Mouse (Mus musculus): ENCODE results near the gene Mcm3ap. TPM values are rescaled to one million over a fixed set of nuclear protein-coding genes. Genes with fewer than 3 reads are reported as not detected.

Mcm3ap gene
- polyA plus RNA-seq, 1 experiment, result 56.0 TPM

DNA sequence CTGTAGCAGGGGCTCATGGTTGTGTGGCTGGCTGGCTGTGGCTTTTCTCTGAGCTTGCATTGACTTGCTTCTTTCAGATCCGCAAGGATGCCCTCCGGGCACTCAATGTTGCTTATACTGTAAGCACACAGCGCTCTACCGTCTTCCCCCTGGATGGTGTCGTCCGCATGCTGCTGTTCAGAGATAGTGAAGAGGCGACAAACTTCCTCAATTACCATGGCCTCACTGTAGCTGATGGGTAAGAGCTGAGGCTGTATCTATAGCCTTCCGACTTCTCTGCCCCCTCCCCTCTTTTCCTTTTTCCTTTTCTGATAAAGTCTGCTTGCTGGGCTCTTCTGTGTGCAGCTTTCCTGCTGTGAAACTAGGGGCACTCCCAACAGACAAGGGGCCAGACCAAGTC lies 19.5 kb downstream of the Mcm3ap start:
- no peak for TF ChIP-seq CTCF (IDR thresholded peaks at IDR 0.05; ENCODE audit: extremely low read depth, insufficient read depth, low read length)
- no peak for TF ChIP-seq POLR2A (IDR thresholded peaks at IDR 0.05; ENCODE audit: extremely low read depth, insufficient read depth, low read length)
- H3K4me1 ChIP-seq (ENCODE audit: control insufficient read depth, insufficient read depth, low read length), result no peaks in the 10 kb centered on the region
- H3K27ac ChIP-seq (ENCODE audit: insufficient read depth, low read length), result no peak overlapping the region
- no peak overlapping the region for H3K4me3 ChIP-seq (ENCODE audit: insufficient read depth, low read length)

DNA sequence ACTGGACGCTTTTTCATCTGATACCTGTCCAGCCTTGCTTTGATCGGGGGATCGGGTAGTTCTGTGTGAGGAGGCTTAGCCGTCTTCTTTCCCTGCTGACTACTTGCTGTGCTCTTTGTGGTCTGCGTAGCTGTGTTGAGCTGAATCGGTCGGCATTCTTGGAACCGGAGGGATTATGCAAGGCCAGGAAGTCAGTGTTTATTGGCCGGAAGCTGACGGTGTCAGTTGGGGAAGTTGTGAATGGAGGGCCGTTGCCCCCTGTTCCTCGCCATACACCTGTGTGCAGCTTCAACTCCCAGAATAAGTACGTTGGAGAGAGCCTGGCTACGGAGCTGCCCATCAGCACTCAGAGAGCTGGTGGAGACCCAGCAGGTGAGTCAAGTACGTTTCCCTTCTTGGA lies 20.5 kb downstream of the Mcm3ap start:
- Histone ChIP-seq H3K4me3 (ENCODE audit: insufficient read depth, low read length) (no peak overlapping the region), H3K4me1 (ENCODE audit: control insufficient read depth, insufficient read depth, low read length) (no peaks in the 10 kb centered on the region), H3K27ac (ENCODE audit: insufficient read depth, low read length) (no peak overlapping the region)
- TF ChIP-seq CTCF (IDR thresholded peaks at IDR 0.05; ENCODE audit: extremely low read depth, insufficient read depth, low read length), result no peak
- TF ChIP-seq POLR2A (IDR thresholded peaks at IDR 0.05; ENCODE audit: extremely low read depth, insufficient read depth, low read length), result no peak

DNA sequence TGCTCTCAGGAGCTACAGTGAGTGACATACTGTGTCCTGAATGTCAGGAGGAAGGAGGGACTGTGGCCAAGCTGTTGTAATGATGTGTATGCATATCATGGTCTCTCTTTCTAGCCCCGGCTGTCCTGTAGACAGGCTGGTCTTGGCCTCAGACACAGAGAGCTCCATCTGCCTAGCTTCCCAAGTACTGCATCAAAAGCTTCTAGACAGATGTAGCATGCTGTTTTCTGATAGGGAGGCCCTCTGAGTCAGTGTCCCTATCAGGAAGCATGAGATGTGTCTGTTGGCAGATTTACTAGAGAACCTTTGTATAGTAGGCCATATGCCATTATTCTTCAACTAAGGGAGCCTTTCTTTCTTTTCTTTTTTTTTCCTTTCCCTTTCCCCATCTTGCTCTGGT lies 24.8 kb downstream of the Mcm3ap start:
- TF ChIP-seq CTCF (IDR thresholded peaks at IDR 0.05; ENCODE audit: extremely low read depth, insufficient read depth, low read length), result 0 out of 2 replicates have a peak, but pooled peaks have one; percentile 13
- TF ChIP-seq POLR2A (IDR thresholded peaks at IDR 0.05; ENCODE audit: extremely low read depth, insufficient read depth, low read length), result no peak

DNA sequence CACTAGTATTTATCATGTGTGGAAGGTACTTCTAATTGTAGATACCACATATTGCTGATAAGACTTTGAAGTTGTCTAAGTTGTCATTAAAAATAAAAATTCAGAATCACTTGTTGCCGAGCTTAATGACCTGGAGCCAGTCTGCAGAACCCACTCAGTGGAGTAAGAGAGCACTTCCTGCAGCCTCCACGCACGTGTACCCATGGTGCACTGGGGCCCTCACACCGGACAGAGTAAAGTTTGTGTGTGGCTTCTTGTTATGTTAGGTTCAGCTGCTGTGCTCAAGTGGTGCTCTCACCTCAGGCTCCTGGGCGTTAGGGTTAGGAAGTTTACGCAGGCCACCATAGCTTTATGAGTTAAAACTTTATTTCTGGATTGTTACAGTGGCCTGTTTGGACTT lies 26.8 kb downstream of the Mcm3ap start:
- TF ChIP-seq POLR2A (IDR thresholded peaks at IDR 0.05; ENCODE audit: extremely low read depth, insufficient read depth, low read length), result no peak
- no peak for TF ChIP-seq CTCF (IDR thresholded peaks at IDR 0.05; ENCODE audit: extremely low read depth, insufficient read depth, low read length)
- H3K27ac ChIP-seq (ENCODE audit: insufficient read depth, low read length), result no peak overlapping the region
- no peak overlapping the region for H3K4me3 ChIP-seq (ENCODE audit: insufficient read depth, low read length)
- peaks cover 2% of the 10 kb centered on the region; the same call in 1 of the 2 replicates for H3K4me1 ChIP-seq (ENCODE audit: control insufficient read depth, insufficient read depth, low read length)

More for the DNA sequence above, 24.8 kb downstream of the Mcm3ap start:
- Histone ChIP-seq H3K4me3 (ENCODE audit: insufficient read depth, low read length) (no peak overlapping the region), H3K4me1 (ENCODE audit: control insufficient read depth, insufficient read depth, low read length) (peaks cover 2% of the 10 kb centered on the region; the same call in 1 of the 2 replicates), H3K27ac (ENCODE audit: insufficient read depth, low read length) (no peak overlapping the region)

DNA sequence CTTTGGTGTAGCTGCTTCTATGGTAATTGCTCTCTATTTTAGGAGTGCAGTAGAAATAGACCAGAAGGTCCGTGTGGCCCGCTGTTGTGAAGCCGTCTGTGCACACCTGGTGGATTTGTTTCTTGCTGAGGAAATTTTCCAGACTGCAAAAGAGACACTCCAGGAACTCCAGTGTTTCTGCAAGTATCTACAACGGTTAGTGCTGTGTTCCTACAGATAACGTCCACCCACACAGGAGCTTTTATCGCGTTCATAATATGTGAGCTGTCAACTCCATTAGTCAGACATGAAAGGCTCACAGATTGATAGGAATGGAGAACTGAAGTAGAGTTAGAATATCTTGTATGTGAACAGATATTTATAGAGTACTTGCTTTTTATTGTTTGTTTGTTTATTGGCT lies 27.6 kb downstream of the Mcm3ap start:
- H3K4me1 ChIP-seq (ENCODE audit: control insufficient read depth, insufficient read depth, low read length), result peaks cover 2% of the 10 kb centered on the region; the same call in 1 of the 2 replicates
- H3K4me3 ChIP-seq (ENCODE audit: insufficient read depth, low read length), result no peak overlapping the region
- no peak for TF ChIP-seq CTCF (IDR thresholded peaks at IDR 0.05; ENCODE audit: extremely low read depth, insufficient read depth, low read length)
- no peak for TF ChIP-seq POLR2A (IDR thresholded peaks at IDR 0.05; ENCODE audit: extremely low read depth, insufficient read depth, low read length)
- H3K27ac ChIP-seq (ENCODE audit: insufficient read depth, low read length), result no peak overlapping the region

DNA sequence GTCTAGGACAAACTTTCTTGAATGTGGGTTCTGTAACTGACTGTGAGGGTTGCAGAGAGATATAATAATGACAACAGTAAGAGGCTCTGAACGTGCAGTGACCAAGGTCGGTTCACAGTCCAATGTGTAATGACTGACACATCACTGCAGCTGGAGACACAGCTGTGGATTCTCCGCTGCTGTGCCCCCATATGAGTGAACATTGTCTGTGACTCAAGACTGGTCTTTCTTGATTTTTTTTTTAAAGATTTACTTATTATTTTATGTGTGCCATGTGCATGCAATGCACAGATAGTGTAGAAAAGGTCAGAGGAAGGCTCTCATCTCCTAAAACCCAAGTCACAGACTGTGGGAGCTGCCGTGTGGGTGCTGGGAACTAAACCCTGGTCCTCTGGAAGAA lies 28.8 kb downstream of the Mcm3ap start:
- Histone ChIP-seq H3K4me1 (ENCODE audit: control insufficient read depth, insufficient read depth, low read length) (peaks cover 2% of the 10 kb centered on the region; the same call in 1 of the 2 replicates), H3K4me3 (ENCODE audit: insufficient read depth, low read length) (no peak overlapping the region), H3K27ac (ENCODE audit: insufficient read depth, low read length) (no peak overlapping the region)
- no peak for TF ChIP-seq POLR2A (IDR thresholded peaks at IDR 0.05; ENCODE audit: extremely low read depth, insufficient read depth, low read length)
- no peak for TF ChIP-seq CTCF (IDR thresholded peaks at IDR 0.05; ENCODE audit: extremely low read depth, insufficient read depth, low read length)

DNA sequence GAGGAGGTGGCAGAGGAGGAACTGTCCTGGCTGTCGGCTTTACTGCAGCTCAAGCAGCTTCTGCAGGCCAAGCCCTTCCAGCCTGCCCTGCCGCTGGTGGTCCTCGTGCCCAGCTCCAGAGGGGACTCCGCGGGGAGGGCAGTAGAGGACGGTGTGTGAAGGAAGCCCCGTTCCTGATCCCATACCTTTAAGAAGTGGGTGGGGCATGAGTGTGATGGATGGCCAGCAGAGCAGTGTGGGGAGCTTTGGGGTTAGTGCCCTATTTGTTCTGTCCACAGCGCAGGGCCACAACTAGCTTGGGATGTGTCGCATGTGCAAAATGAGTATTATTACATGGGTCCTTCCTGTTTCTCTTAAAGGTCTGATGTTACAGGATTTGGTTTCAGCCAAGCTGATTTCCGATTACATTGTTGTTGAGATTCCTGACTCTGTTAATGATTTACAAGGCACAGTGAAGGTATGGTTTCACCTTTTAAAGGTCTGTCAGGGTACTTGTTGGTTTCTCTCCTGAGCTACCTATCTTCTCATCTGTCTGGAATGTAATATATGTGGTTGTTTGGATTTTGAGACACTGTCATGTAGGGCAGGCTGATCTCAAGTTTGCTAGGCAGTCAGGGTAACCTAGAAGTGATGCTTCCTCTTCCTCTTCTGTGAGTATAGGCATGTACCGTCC lies 35.7 kb downstream of the Mcm3ap start:
- Histone ChIP-seq H3K4me3 (ENCODE audit: insufficient read depth, low read length) (no peak overlapping the region), H3K4me1 (ENCODE audit: control insufficient read depth, insufficient read depth, low read length) (no peaks in the 10 kb centered on the region), H3K27ac (ENCODE audit: insufficient read depth, low read length) (no peak overlapping the region)
- no peak for TF ChIP-seq CTCF (IDR thresholded peaks at IDR 0.05; ENCODE audit: extremely low read depth, insufficient read depth, low read length)
- TF ChIP-seq POLR2A (IDR thresholded peaks at IDR 0.05; ENCODE audit: extremely low read depth, insufficient read depth, low read length), result no peak

DNA sequence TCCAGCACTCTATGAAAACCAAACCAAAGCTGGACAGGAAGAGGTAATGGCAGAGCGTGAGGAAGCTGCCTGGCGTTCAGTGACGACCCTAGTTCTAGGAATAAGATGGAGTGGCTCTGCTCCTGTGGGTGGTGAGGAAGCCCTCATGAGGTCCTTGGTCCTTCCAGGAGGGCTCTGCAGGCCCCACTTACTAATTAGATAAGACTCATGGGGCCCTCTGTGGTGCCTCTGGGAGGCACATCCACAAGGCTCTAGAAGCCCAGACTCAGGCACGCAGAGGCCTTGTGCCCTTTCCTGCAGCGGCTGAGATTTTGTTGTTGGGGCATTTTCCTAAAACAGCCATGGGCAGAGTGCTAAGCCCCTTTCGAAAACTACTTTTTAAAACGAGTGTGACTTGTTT lies 37.1 kb downstream of the Mcm3ap start:
- no peak for TF ChIP-seq CTCF (IDR thresholded peaks at IDR 0.05; ENCODE audit: extremely low read depth, insufficient read depth, low read length)
- no peak for TF ChIP-seq POLR2A (IDR thresholded peaks at IDR 0.05; ENCODE audit: extremely low read depth, insufficient read depth, low read length)
- Histone ChIP-seq H3K4me1 (ENCODE audit: control insufficient read depth, insufficient read depth, low read length) (no peaks in the 10 kb centered on the region), H3K27ac (ENCODE audit: insufficient read depth, low read length) (no peak overlapping the region), H3K4me3 (ENCODE audit: insufficient read depth, low read length) (no peak overlapping the region)

DNA sequence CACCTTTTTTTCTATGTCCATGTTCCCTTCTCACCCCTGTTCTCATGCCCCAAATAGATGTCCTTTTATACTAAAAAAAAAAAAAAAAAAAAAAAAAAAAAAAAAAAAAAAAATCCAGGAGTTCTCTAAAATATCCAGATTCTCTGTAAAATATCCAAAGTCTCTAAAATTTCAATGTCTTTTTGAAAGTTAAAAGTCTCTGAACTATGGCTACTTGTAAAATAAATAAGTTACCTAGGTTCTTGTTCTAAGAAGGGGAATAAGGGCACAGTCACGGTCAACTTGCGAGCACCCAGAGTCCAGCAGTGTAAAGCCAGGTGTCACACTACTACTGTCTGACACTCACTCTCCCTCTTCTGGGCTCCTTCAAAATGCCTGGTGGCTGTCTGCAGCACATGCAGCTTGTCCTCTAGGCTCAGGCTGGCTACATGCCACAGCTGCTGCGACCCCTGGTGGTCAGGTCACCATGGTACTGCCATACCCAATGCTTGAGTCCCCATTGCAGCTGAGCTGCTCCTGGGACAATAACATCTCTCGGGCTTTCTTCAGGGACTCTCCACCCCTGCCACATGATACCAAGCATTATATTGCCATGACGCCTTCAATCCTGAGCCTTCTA lies 44.3 kb downstream of the Mcm3ap start:
- Histone ChIP-seq H3K4me1 (ENCODE audit: control insufficient read depth, insufficient read depth, low read length) (peaks cover 4% of the 10 kb centered on the region), H3K27ac (ENCODE audit: insufficient read depth, low read length) (no peak overlapping the region), H3K4me3 (ENCODE audit: insufficient read depth, low read length) (no peak overlapping the region)
- no peak for TF ChIP-seq POLR2A (IDR thresholded peaks at IDR 0.05; ENCODE audit: extremely low read depth, insufficient read depth, low read length)
- TF ChIP-seq CTCF (IDR thresholded peaks at IDR 0.05; ENCODE audit: extremely low read depth, insufficient read depth, low read length), result peak; percentile 49

DNA sequence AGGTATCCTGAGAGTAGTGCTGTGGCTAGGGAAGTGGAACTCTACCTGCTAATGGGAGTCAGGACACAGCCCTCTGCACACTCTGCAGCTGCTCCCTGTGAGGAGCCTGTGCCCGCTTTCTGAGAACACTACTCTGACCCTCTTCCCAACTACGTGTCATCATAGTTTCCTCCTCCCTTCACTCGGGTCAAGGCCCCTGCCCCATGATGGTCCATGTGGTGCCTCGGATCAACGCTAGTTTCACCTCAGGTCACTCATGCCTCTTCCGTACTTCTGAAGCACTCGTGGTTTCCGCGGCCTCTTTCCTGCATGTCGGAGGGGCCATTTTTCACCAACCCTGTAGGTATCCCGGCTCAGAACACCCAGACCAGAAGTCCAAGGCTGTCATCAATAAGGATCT lies 62.2 kb downstream of the Mcm3ap start:
- no peak for TF ChIP-seq CTCF (IDR thresholded peaks at IDR 0.05; ENCODE audit: extremely low read depth, insufficient read depth, low read length)
- no peak for TF ChIP-seq POLR2A (IDR thresholded peaks at IDR 0.05; ENCODE audit: extremely low read depth, insufficient read depth, low read length)
- Histone ChIP-seq H3K4me1 (ENCODE audit: control insufficient read depth, insufficient read depth, low read length) (0 out of 2 replicates have a peak, but pooled peaks cover 2% of the 10 kb centered on the region), H3K4me3 (ENCODE audit: insufficient read depth, low read length) (peak overlapping the region; percentile 54), H3K27ac (ENCODE audit: insufficient read depth, low read length) (no peak overlapping the region)

Measured in cortical plate, adult 2 months (tissue).